In genomic region chr1:51466385-51466784, GRCm38 (mm10) we compare ENCODE assay signal across 9 mouse cellular contexts. TPM values are rescaled to one million over a fixed set of nuclear protein-coding genes. Genes with fewer than 3 reads are reported as not detected.
DNase-seq lines count a peak whose midpoint lies in the region; ATAC-seq and TF ChIP-seq lines count a peak whose summit lies in the region.
"Had no signal": no experiment of that assay in that cellular context is flagged by ENCODE, and none has a peak within 500 bp of the region (broad histone marks: within the 10 kb centered on the region; RNA-seq: fewer than 3 reads in every experiment).

No protein-coding gene starts in this region.

- WGBS in liver, adult 2 months, result 39% methylated on average over 1 of the region's 1 CpGs
- 25% methylated on average over 1 of the region's 1 CpGs for WGBS in liver, embryonic 11.5 days
- WGBS in forebrain, embryonic 11.5 days, result 69% methylated on average over 1 of the region's 1 CpGs

- DNase-seq in embryo, embryonic 10 days (ENCODE audit: low spot score), result peak; percentile 48
- no peak for DNase-seq in embryo, embryonic 9.5 days (ENCODE audit: extremely low spot score)
- peak; percentile 58 for DNase-seq in liver, adult 2 months (ENCODE audit: extremely low read depth, low read depth, low spot score)
- no peak for DNase-seq in liver, embryonic 11.5 days (ENCODE audit: low spot score)
- DNase-seq in brain, embryonic 14.5 days (ENCODE audit: low read depth), result peak; percentile 41
- peak; percentile 15 to 27 for DNase-seq in natural killer cell, adult 2 months (ENCODE audit: low spot score in 2 of 2)
- no peak for DNase-seq in testis, postnatal 10 days (ENCODE audit: low spot score)
- DNase-seq in forebrain, embryonic 11.5 days (ENCODE audit: low spot score), result no peak

- H3K9me3 ChIP-seq in liver, embryonic 11.5 days (ENCODE audit: control insufficient read depth, low read length), result no peaks in the 10 kb centered on the region
- H3K9me3 ChIP-seq in forebrain, embryonic 11.5 days (ENCODE audit: control insufficient read depth, low read length), result no peaks in the 10 kb centered on the region
- H3K9me3 ChIP-seq: neural tube, embryonic 13.5 days had no signal

- H3K4me2 ChIP-seq in liver, embryonic 11.5 days, result no peak overlapping the region
- no peak overlapping the region for H3K4me2 ChIP-seq in forebrain, embryonic 11.5 days (ENCODE audit: low read depth, low read length, severe bottlenecking)
- H3K4me2 ChIP-seq: neural tube, embryonic 13.5 days had no signal

- no peak for TF ChIP-seq CTCF in liver, adult 2 months (IDR thresholded peaks at IDR 0.05; ENCODE audit: low read depth, low read length)
- peak; percentile 19; the same call in 1 of the 2 replicates for TF ChIP-seq CTCF in brain, embryonic 14.5 days (IDR thresholded peaks at IDR 0.05; ENCODE audit: borderline replicate concordance, extremely low read depth, insufficient read depth, insufficient read length)

- H3K9ac ChIP-seq in liver, adult 2 months (ENCODE audit: low read depth, low read length), result no peak overlapping the region
- H3K9ac ChIP-seq in liver, embryonic 11.5 days (ENCODE audit: low read depth, low read length), result no peak overlapping the region
- H3K9ac ChIP-seq in forebrain, embryonic 11.5 days (ENCODE audit: low read length), result no peak overlapping the region
- H3K9ac ChIP-seq: neural tube, embryonic 13.5 days had no signal

- no peaks in the 10 kb centered on the region for H3K79me2 ChIP-seq in liver, adult 2 months (ENCODE audit: control insufficient read depth, insufficient read depth, low read length)

- H3K27ac ChIP-seq in liver, adult 2 months (replicated peaks; ENCODE audit: insufficient read depth, low read depth, low read length), result no peak overlapping the region
- no peak overlapping the region for H3K27ac ChIP-seq in liver, embryonic 11.5 days (ENCODE audit: low read depth, low read length)
- no peak overlapping the region for H3K27ac ChIP-seq in forebrain, embryonic 11.5 days (ENCODE audit: low read depth, low read length)
- H3K27ac ChIP-seq: neural tube, embryonic 13.5 days had no signal

- ATAC-seq in liver, embryonic 11.5 days (replicated peaks; ENCODE audit: low FRiP score), result no peak
- ATAC-seq in forebrain, embryonic 11.5 days (replicated peaks; ENCODE audit: low FRiP score), result no peak

- TF ChIP-seq POLR2A in liver, adult 2 months (IDR thresholded peaks at IDR 0.05; ENCODE audit: extremely low read depth, insufficient read depth, low read length), result no peak
- TF ChIP-seq POLR2A in brain, embryonic 14.5 days (IDR thresholded peaks at IDR 0.05; ENCODE audit: borderline replicate concordance, extremely low read depth, insufficient read depth, insufficient read length, poor library complexity, severe bottlenecking), result no peak

- no peak overlapping the region for H3K4me3 ChIP-seq in liver, adult 2 months (ENCODE audit: insufficient read depth, low read depth, low read length)
- H3K4me3 ChIP-seq in liver, embryonic 11.5 days (ENCODE audit: low read depth, low read length), result no peak overlapping the region
- H3K4me3 ChIP-seq in forebrain, embryonic 11.5 days (ENCODE audit: low read depth, low read length), result no peak overlapping the region
- H3K4me3 ChIP-seq: neural tube, embryonic 13.5 days had no signal

- H3K27me3 ChIP-seq in liver, adult 2 months (ENCODE audit: control insufficient read depth, insufficient read depth, low read length), result no peaks in the 10 kb centered on the region
- H3K27me3 ChIP-seq in liver, embryonic 11.5 days (replicated peaks; ENCODE audit: control insufficient read depth, insufficient read depth, low read length), result no peaks in the 10 kb centered on the region
- H3K27me3 ChIP-seq in forebrain, embryonic 11.5 days (ENCODE audit: control insufficient read depth, insufficient read depth, low read length), result no peaks in the 10 kb centered on the region
- H3K27me3 ChIP-seq: neural tube, embryonic 13.5 days had no signal

- H3K4me1 ChIP-seq in liver, adult 2 months (ENCODE audit: control insufficient read depth, insufficient read depth, low read length), result no peaks in the 10 kb centered on the region
- no peaks in the 10 kb centered on the region for H3K4me1 ChIP-seq in liver, embryonic 11.5 days (replicated peaks; ENCODE audit: control insufficient read depth, insufficient read depth, low read length)
- no peaks in the 10 kb centered on the region for H3K4me1 ChIP-seq in forebrain, embryonic 11.5 days (replicated peaks; ENCODE audit: control insufficient read depth, insufficient read depth, low read length)
- H3K4me1 ChIP-seq: neural tube, embryonic 13.5 days had no signal

- peaks cover 25% of the 10 kb centered on the region for H3K36me3 ChIP-seq in liver, adult 2 months (ENCODE audit: control insufficient read depth, insufficient read depth, low read length)
- no peaks in the 10 kb centered on the region for H3K36me3 ChIP-seq in liver, embryonic 11.5 days (ENCODE audit: control insufficient read depth, insufficient read depth, low read length)
- H3K36me3 ChIP-seq in forebrain, embryonic 11.5 days (ENCODE audit: control insufficient read depth, insufficient read depth, low read length), result no peaks in the 10 kb centered on the region; the same call in 1 of the 2 replicates
- H3K36me3 ChIP-seq: neural tube, embryonic 13.5 days had no signal

RNA-seq across cellular contexts. Expression of gene Nabp1, which starts 11.8 kb away (rescaled TPM):
- total RNA-seq in liver, adult 2 months (2014; rRNA removed), result 17.1 and 25.5 TPM in 2 replicates
- 5.0 and 5.7 TPM in 2 replicates for polyA plus RNA-seq in liver, adult 2 months (2012; rRNA removed)
- 7.6 and 10.1 TPM in 2 replicates for polyA plus RNA-seq in liver, embryonic 11.5 days (2014; fragmentation: Nextera tagmentation; extraction: Ambion mirVana)
- 6.8 and 7.1 TPM in 2 replicates for polyA plus RNA-seq in brain, embryonic 14.5 days (2012; rRNA removed)
- polyA plus RNA-seq in forebrain, embryonic 11.5 days (2014; fragmentation: Nextera tagmentation; extraction: Ambion mirVana), result 5.5 and 8.2 TPM in 2 replicates

Comparison
In these comparisons a context has a peak if more than half of its experiments do, and no peak if none do; other contexts are left out.
1. DNase-seq: peak in embryo, embryonic 10 days (single experiment), liver, adult 2 months (single experiment), brain, embryonic 14.5 days (single experiment) and natural killer cell, adult 2 months (2 of 2); none in embryo, embryonic 9.5 days (single experiment), liver, embryonic 11.5 days (single experiment), testis, postnatal 10 days (single experiment) and forebrain, embryonic 11.5 days (single experiment).